Mouse (Mus musculus) spleen, postnatal 4 days (tissue): Measurements from ENCODE around the gene Rnase10.
"Not testable (repeated sequence)": the region's sequence is repeated elsewhere in the genome, so short reads cannot be mapped to it uniquely, and the experiment has no call there.

Experiments used
- DNase-seq, 2 experiments: peaks; one replicate each; pipeline ENCODE4 v3.0.0; 2022; ENCODE audit warnings: low spot score in 2 of 2

Rnase10 gene

DNA sequence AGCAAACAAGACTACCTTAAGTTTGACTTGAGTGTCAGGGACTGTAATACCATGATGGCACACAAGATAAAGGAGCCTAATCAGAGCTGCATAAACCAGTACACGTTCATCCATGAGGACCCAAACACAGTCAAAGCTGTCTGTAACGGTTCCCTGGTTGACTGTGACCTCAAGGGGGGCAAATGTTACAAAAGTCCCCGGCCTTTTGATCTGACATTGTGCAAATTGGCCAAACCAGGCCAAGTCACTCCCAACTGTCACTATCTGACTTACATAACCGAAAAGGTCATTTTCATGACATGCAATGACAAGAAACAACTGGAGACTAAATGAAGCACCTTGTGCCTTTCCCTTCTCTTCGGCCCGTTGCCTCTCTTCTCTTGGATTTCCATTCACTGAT is 2.0 kb downstream of the Rnase10 start:
- no peak for DNase-seq

DNA sequence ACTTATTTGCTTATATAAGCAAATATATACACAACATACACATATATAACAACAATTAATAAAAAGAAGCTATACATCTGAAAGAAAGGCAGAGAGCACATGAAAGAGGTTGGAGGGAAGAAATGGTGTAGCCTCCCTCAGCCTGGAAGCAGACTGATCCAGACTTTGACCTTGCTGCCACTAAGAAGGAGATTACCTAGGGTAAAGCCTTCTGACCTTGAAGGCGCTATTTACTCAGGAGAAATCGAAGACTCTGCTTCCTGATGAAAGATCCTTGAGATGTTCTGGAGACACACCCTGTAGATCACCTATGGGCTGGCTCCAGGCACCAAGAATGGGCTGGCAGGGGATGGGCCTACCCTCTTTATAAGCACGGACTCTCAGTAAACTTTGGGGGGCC is 7.2 kb downstream of the Rnase10 start:
- DNase-seq: not testable (repeated sequence)

DNA sequence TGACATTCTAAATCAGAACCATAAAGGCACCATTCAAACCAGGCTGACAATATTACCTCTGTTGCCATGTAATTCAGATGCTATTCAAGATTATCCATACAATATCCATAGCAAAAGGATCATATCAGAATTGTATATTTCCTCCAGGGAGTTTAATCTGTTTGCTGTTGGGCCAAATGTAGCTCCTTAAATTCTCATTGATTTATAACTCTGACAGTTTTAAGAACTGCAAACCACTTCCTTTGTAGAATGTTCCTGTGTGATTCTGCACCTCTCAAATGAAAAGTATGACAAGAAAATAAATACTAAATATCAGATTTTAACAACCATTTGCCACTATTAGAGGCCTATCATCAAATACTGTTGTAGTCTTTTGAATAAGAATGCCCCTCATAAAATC is 8.2 kb downstream of the Rnase10 start:
- no peak for DNase-seq

DNA sequence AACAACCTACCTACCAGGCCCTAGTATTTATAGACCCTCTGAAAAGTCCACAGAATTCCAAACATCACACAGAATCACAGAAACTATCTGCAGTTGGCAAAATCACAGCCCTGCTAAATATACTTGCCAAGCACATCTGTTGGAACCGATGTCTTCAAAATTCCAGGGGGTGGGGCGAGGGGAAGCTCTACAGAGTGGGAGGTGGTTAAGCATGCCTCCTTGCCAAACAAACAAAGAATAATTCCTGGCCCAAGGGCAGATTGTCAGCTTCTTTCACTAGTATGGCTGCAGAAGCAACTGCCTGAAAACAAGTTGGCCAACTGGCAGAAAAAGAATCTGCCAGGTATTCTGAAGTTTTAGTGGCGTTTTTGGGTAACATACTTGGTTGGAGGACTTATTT is 9.7 kb downstream of the Rnase10 start:
- DNase-seq: no peak

DNA sequence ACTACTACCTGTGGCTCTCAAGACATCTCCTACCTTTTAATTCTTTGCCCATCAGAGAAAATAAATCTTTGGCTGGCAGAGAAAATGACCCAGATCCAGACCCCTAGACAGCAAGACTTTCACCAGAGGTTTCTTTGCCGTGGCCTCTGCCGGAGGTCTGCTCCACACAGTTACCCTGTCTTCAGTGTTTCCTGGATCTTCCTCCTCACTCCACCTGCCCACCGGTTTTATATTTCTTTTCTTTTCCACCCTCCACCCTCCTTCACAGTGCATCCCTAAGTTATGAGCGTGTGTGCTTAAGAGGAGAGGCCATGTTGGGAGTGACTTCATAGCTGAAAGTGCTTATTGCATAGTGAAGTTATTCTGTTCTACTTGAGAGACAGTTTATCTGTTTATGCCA is 15.9 kb downstream of the Rnase10 start:
- no peak for DNase-seq

DNA sequence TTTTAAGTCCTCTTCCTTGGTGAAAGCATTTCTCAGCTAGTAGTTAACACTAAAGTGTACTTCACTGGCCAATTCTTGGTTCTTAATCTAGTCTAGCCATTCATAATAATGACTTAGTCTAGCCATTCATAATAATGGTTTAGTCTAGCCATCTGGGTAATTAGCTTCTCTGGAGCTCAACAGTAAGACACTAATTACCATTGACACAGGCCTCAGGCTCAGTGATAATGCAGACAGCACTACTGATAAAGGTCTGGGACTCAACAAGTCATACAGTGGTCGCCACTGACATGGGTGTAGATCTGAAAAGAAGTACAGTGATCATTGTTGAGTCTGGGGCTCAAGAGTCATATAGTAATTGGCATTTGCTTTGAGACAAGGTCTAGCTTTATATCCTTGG is 17.3 kb downstream of the Rnase10 start:
- no peak for DNase-seq

DNA sequence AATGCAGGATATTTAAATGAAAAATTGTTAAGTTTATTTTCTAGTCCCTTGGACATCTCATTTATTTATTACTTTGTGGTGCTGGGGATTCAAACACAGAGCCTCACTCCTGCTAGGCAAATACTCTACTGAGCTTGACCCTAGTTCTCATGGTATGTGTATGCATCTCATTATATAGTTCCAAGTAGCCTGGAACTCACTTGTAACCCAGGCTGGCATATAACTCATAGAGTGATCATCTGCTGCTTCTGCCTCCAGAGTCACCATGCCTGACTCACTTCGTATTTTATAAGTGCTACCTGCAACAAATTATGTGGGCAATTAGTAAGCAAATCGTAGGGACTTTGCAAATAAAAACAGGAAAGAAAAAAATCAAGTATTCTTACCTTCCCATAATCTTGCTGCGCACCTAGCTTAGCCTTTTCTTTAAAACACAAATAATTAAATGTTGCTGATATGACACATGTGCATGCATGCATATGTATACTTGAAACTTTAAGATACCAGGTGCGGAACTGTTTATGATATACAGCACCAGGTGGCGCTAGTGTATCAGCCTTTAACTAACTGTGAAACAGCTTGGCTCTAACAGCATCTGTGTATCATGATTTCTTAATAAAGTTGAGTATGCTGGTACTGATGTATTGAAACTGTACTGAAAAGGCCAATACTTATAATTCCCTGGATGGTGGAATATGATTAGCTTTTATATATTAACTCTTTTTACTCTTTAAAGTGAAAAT is 19.0 kb downstream of the Rnase10 start:
- peak; percentile 63 to 80 for DNase-seq

DNA sequence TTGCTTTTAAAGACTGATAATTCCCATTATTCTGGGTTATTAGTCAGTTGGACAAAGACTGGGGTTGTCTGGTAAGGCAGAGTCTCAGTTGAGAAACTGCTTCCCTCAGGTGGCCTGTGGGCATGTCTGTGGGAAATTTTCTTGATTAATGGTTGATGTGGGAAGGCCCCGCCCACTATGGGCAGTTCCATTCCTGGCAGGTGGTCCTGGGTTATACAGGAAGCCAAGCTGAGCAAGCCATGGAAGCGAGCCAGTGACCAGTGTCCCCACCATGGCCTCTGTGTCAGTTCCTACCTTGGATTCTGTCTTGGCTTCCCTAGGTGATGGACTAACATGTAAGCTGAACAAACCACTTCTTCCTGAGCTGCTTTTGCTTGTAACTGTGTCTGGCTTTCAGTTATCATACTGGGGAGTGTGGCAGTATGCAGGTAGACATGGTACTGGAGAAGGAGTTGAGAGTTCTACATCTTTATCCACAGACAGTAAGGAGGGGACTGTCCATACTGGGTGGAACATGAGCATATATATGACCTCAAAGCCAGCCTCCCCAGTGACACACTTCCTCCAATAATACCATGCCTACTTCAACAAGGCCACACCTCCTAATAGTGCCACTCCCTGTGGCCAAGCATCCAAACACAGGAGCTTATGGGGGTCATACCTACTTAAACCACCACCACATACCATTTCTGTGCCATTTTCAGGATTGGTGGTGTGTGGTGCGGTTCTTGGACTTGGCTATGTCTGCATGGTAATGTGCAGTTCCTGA is 20.0 kb downstream of the Rnase10 start:
- DNase-seq: no peak

DNA sequence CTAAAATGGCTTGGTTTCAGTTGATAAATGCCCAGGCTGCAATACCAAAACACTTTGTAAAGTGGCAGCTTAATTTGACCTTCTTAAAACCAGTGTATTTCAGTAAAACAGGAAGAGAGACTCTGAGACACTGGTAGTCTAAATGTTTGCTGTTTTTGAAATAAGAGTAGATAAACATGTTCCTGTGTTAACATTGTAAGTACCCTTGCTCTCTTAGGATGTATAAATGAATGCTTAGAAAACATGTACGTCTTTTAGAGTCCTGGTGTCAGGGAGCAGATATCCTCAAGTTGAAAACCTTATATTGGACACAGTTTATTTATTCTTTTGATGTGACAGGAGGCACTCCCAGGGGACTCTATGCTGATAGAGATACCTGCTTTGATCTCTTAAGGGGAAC is 27.7 kb downstream of the Rnase10 start:
- no peak for DNase-seq

DNA sequence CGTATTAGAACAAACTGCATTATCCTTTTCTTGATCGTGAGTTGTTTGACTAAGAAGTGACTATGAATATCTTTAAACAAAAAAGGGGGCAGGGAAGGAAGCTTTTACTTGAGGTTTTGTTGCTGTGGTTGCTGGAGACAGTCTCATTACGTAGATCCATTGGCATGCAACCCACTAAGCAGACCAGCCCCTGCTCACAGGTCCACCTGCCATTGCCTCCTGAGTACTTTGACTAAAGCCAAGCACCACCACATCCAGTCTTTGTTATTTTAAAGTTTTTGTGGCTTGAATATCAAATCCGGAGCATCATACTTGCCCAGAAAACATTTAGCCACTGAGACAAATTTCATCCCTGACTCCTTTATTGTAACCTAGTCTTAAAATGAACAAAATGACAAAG is 28.7 kb downstream of the Rnase10 start:
- no peak for DNase-seq

DNA sequence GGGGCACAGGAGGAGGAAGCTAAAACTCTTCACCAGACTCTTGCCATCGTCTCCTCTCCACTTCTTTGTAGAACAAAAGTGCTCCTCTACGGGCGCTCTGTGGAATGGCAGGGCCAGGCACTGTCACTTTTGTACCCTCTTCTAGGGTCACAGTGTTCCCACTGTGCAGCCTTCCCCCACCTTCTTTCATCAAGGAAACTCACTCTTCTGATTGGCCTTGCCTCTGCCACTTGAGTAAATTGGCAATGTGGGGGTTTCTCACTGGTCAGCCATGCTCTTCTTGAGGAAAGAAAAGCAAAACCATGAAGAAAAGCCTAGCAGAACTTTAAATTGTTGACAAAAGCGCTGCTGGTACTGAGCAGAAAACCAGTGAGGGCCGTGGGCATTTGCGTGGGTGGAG is 34.2 kb downstream of the Rnase10 start, which contains the start of gene Rnase9:
Rnase9 (minus strand) TSS at position 101 of the 400 bp plus-strand sequence.
- DNase-seq: no peak

DNA sequence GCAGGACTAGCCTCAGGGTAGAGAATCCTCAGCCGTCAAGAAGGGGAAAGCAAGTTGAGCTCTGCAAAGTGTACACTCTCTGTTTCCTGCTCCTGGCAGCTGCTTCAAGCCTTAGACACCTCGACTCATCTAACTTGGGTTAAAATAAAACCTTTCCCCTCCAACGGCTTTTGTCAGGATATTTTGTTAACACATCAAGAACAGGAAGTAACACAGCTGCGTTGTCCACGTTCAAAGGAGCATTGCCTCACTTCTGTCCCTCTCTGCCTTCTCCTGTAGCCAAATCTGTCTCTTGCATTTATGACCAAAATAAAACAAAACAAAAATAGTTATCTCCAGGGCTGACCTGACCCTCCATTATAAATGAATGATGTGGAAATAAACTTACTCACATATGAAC is 40.3 kb downstream of the Rnase10 start:
- DNase-seq: no peak

DNA sequence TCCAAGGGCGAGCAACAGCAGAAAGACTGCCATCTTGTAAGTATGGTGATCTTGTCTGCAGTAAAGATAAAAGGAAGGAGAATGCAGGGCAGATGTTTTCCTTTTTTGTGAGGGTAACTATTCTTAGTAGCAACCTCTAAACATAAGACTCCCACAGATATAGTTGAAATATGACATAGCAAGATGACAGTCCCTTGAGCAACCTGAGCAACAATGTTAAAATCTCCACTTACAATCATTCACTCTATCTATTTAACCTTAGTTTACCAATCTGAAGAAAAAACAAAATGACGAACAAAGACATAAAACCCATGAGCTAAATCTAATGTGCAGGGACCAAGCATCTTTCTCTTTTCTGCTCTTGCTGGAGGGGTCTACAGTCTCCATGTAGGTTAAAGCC is 42.5 kb downstream of the Rnase10 start, which contains the start of gene Rnase11:
Rnase11 (minus strand) TSS at position 101 of the 400 bp plus-strand sequence.
- DNase-seq: no peak

DNA sequence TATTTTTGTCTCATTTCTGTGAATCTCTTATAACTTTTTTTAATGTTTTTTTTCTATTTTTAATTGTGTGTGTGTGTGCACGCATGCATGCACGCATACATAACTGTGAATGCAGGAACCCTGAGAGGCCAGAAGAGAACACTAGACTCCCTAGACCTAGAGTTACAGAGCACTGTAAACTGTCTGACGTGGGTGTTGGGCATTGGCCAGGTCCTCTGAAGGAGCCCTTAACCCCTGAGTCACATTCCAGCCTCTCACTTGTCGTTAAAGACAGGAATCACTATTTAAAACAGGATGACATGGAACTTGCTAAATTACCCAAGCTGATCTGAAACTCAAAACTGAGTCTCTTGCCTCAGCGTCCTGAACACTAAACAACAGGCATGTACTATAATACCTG is 44.4 kb downstream of the Rnase10 start:
- no peak for DNase-seq

DNA sequence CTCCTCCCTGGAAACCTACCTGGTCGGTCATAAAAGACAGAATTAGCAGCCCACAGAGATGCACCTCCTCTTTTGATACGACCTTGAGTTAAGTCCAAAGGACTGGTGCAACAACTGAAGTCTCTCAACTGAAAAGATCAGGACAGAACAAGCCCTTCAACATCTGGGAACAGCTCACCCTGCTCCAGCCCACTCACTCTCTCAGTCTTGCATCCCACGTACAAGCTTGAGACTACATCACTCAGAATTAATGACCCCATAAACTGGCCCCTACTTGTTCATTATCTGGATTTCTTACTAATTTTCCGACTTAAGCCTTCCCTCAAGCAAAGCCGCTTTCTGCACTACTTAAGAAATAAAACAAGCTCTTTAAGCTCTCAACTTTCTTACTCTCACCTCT is 45.6 kb downstream of the Rnase10 start:
- no peak for DNase-seq

DNA sequence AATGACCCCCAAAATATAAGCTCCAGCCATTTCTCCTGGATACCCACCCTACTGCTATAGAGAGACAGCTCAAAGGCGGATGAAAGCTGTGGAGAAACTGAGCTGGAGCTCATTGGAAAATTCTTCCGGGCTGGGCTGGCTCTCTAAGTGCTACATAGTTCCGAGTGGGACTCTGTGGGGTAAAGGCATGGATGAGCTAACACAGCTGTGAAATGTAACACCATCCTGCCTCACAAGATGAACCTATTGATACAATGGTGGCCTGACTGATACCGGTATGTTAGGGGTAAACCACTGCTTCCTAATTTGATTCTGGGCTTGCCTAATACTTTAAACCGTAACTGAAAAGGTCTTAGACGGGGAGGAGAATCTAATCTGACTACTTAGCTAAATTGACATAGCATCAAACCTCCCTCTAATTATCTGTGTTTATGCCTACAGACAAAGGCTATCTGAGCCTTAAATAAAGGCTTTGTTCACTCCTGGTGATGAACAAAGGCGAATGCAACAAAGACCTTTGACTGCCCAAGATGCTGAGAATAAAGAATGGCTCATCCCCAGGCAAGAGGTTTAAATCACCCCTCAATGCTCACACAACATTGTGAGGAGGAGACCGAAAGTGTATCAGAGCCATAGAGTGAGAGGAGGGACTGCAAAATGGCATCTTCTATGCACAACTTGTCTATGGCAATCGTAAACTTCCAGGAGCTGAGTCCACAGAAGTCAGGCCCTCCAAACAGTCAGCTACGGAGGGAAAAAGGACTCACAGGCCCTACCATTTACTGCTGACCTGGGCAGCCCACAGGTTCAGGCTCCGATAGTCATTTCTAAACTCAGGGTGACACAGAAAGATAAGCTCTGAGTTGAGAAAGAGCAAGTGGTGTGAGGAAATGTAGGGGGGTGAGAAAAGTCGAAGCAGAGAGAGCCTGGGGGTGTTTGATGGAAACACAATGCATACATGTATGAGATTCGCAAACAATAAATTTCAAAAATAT is 47.0 kb downstream of the Rnase10 start:
- no peak for DNase-seq

DNA sequence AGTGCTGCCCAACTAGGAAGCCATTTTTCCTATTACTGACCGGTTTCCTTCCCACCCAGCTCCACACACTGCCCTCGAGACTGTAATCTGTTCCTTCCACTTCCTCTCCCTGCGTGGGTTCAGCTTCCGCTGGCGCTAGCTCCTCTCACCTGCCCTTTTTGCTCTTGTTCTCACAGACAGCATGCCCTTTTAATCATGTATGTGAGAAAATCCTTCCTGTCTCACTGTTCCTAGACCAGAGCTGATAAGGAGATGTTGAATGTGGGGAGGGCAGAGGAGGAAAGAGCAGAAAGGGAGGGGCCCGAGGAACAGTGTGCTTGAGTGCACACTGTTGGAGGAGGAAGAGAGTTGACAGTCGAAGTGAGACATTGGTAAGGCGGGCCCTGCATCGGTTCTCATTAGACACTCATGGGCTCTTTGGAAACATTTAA is 49.9 kb downstream of the Rnase10 start, which contains the start of gene Rnase12:
Rnase12 (minus strand) TSS at position 261 of the 431 bp plus-strand sequence.
- no peak for DNase-seq
